ENCODE assay signal across 19 mouse cellular contexts in genomic region chr8:57630148-57630547, GRCm38 (mm10).
"Had no signal": no experiment of that assay in that cellular context is flagged by ENCODE, and none has a peak within 500 bp of the region (broad histone marks: within the 10 kb centered on the region; RNA-seq: fewer than 3 reads in every experiment).

No protein-coding gene starts in this region.

- DNase-seq: kidney, adult 18-20 months; kidney, adult 9 months; kidney, postnatal 14 days; kidney, postnatal 4 days; left cerebral cortex, postnatal 4 days; lung, postnatal 14 days; lung, postnatal 4 days; right cerebral cortex, adult 18-20 months; right cerebral cortex, postnatal 14 days; right cerebral cortex, postnatal 4 days; thymus, postnatal 25 days had no signal

- H3K4me2 ChIP-seq: limb, embryonic 13.5 days; midbrain, embryonic 13.5 days; neural tube, embryonic 13.5 days had no signal

- ATAC-seq: inflammation-experienced regulatory T-cells, adult 6 months; intestine, embryonic 16.5 days; midbrain, embryonic 13.5 days; midbrain, embryonic 16.5 days had no signal

- H3K9me3 ChIP-seq: limb, embryonic 13.5 days; midbrain, embryonic 10.5 days; midbrain, embryonic 13.5 days; neural tube, embryonic 13.5 days had no signal

- H3K27ac ChIP-seq: limb, embryonic 13.5 days; midbrain, embryonic 10.5 days; midbrain, embryonic 13.5 days; neural tube, embryonic 13.5 days had no signal

- H3K36me3 ChIP-seq: limb, embryonic 13.5 days; midbrain, embryonic 10.5 days; midbrain, embryonic 13.5 days; neural tube, embryonic 13.5 days had no signal

- H3K4me1 ChIP-seq: midbrain, embryonic 10.5 days; midbrain, embryonic 13.5 days; neural tube, embryonic 13.5 days had no signal

- H3K4me3 ChIP-seq: limb, embryonic 13.5 days; midbrain, embryonic 10.5 days; midbrain, embryonic 13.5 days; myocyte; neural tube, embryonic 13.5 days had no signal

- H3K27me3 ChIP-seq: limb, embryonic 13.5 days; midbrain, embryonic 13.5 days; neural tube, embryonic 13.5 days had no signal

- H3K9ac ChIP-seq: limb, embryonic 13.5 days; midbrain, embryonic 13.5 days; neural tube, embryonic 13.5 days had no signal
